Mouse (Mus musculus): ENCODE measurements at regions not wholly inside any gene's neighbourhood (a gene's known extent, or its start where the extent isn't known, plus 50 kb on each side); places are given as distances from the start of the nearest gene placed in this dataset.

DNA sequence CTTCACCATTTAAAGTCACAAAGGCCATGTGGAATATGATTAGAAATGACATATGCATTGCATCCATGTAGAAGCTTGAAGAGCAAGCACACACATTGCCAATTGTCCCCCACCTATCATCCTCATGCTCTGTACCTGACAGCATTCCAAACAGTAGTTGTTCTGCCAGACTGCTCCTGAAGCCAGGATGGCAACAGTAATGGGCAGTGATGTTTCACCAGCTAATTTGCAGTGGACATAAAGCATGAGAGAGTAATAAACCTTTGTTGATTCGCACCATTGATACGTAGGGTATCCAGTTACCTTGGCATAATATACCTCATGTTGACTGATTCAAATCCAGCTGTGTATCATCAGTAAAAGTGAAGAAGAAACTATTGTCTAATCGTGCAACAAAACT, 606.5 kb upstream of the Celf2 start:
- DNase-seq (ENCODE audit: extremely low spot score, low read depth, low spot score) = no peak

DNA sequence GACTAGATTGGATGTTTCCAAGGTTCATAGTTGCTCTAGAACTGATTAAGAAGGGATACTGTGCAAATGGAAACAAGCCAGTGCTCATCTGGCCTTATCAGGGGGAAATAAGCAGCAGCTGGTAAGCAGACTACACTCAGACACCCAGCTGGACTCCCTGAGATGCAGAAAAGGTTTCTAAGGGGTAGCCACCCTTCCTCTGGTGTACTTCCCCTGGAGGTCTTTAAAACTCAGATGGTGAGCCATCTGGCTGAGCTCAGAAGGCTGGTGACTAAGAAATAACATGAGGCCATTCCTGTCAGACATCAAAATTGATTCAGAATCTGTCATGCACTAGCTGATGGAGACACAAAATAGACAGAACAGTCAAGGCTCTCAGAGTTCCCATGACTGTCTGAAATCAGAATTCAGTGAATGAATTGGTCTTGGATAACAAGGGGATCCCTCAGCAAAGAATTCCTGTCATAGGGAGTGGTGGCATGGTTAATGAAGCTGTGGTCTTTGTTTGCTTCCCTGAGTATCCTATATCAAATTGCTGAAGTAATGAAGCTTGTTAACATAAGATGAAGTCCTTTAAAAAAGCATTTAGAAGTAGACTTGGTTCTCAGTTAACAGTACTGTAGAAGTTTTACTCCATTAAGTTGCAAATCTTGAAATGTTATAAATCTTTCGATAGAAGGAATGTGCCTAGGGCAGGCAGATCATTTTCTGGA, 603.2 kb upstream of the Celf2 start:
- no peak for DNase-seq (ENCODE audit: extremely low spot score, low read depth, low spot score)

DNA sequence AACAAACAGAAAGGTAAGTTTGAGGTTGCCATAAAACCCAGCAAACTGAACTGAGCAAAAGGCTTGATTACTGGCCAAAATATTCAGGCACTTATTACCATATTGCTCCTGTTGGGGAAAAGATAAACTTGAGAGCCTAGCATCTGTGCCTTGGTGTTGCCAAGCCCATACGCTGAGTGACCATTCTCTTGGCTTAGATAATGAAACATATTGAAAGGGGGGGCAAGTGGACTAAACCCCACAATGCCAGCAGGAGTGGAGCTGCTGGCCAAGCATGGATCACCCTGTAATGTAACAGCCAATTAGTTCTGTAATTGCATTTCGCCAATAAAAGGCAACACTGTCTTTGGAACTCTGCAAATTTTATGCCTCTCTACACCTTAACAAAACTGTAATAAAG, 584.8 kb upstream of the Celf2 start:
- no peak for DNase-seq (ENCODE audit: extremely low spot score, low read depth, low spot score)

DNA sequence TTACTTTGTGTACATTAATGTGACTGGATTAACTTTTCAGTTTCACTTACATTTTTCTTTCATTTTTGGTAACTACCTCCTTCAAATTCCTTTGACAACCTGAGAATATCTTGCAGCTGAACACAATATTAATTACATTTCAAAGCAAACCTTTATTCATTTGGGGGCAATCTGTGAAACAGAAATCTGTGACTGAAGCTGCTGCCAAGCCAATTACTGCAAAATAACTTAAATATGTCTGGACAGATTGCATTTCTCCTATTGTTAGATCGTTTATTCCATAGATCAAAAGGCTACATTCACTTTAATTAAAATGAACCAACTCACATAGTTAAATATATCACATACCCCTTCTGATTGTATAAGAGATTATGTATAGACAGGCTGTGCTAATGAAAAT, 558.5 kb upstream of the Celf2 start:
- no peak for DNase-seq (ENCODE audit: extremely low spot score, low read depth, low spot score)

DNA sequence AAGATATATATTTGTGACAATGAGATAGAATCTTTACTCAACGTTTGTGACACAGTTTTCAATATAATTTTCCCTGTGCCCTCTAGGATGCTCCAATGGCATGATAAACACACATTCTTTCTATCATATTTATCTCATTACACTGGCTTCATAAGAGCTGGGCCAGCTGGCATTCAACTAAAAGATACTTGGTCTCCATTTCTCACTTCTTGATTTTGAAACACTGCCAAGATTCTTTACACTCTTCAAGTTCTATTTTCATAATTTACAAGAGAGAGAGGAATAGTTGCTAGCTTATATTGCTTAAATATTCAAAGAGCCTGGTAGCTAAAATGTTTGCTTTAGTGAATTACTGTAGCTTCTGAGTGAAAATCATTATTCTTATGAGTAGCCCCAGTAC, 552.3 kb upstream of the Celf2 start:
- DNase-seq (ENCODE audit: extremely low spot score, low read depth, low spot score) = no peak

DNA sequence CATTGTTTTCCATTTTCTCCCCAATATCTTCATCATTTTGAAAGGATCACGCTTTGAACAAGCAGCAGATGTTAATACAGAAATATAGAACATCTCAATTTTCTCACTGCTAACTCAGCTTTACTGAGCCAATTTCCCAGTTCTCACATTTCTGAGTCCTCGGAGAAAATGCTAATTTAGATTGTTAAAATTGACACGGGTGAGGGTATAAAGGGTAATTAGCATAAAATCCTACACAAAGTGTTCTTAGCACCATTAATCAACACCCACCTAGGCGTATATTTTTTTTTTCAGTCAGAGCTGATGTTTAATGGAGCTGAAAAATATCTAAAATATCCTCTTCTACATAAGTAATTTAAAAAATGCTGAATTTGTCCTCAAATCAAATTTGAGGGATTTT, 519.8 kb upstream of the Celf2 start:
- DNase-seq (ENCODE audit: extremely low spot score, low read depth, low spot score) = no peak

DNA sequence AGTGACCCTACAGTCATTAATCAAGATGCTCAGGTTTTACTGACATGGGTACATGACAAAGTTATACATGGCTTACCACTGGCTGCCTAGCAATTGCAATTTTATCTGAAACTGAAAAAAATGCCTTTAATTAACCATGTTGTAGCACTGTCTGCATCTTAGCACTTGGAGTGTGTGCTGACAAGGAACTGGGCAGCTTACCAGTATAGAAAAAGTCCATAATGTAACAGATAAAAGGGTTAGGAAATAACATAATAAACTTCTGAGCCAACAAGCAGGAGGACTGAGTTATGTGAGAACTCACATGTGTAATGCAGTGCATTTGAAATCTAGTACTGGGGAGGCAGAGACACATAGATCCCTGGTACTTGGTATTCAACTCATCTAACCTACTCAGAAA, 518.2 kb upstream of the Celf2 start:
- DNase-seq (ENCODE audit: extremely low spot score, low read depth, low spot score) = no peak

DNA sequence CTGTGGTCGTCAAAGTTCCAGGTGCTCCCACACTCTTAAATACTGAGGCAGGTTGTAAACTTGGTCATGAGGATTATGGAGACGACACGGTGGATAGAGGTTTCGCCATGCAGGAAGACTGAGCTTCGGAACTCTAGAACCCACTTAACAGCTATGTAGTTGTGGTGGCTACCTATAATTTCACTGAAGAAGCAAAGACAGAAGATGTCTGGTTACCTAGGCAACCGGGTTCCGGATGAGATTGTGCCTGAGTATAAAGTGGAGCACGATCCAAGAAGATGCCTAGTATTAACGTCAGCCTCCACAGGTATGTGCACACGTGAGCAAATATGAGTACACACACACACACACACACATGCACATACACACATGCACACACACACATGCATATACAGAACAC, 517.3 kb upstream of the Celf2 start:
- no peak for DNase-seq (ENCODE audit: extremely low spot score, low read depth, low spot score)

DNA sequence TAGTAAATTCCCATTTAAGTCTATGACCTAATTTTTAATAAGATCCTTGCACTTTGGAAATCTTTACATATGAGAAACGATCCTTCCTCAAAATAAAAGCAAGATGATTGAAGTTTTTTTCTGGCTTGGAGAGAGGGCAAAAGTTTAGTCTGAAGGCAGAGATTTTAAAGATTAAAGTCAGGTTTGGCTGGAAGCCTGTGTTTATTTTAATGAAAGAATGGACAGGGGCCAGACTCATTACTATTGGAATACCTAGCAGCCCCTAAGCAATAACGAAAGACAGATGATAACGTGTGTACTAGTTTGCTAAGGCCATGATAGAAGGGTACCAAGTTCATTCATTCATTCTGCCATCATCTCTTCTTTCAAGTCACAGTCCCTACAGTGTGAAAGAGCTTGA, 513.3 kb upstream of the Celf2 start:
- peak; percentile 8 for DNase-seq (ENCODE audit: extremely low spot score, low read depth, low spot score)

DNA sequence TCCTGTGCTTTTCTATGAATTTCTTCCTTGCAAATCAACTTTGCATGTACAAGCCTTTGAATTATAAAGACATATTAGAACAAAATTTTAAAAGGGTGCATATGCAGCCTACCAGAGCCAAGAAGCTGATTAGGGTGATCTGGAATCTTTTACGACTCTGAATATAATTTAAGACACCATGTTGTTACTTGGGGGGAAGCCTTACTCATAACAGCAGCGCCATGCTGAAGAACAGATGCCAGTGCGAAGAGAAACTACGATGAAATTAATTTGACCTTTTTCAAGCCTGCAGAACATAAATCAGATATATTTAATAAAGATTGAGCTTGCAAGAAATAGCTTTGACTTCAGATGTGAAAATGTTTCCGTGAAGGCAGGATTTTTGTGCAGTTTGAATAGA, 512.7 kb upstream of the Celf2 start:
- DNase-seq (ENCODE audit: extremely low spot score, low read depth, low spot score) = peak; percentile 46

DNA sequence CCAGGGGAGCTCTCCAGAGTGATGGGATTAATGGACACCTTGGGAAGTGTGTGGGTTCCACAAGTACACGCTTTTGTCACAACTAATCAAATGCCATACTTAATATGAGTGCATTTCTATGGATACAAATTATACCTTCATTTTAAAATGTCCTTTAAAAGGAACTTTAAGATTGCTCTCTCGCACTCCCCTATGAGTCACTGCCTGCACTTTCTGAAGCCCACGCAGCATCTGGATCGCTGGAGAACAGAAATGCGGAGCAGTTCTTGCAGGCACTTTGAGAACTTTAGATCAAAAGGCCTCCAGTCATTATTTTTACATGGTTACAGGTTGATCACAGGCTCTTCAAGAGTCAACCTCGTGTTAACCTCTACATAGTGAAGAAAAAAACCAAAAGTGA, 503.5 kb upstream of the Celf2 start:
- no peak for DNase-seq (ENCODE audit: extremely low spot score, low read depth, low spot score)

DNA sequence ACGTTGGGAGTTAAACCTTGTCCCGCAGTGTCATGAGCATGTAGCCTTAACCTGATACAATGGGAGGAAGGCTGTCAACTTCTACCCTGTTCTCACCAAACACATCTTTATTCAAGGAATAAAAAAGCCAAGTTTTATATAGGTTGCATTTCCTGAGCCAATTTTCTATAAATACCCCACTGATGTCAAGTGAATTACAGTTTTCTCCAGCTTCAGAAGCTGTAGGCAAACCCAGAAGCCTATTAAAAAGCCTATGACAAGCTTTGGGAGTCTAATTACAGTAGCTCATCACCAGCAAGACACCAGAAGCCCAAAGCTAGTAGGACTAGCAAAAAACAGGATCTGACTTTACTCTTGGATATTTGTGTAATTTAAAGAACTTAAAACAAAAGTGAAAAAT, 490.1 kb upstream of the Celf2 start:
- no peak for DNase-seq (ENCODE audit: extremely low spot score, low read depth, low spot score)

DNA sequence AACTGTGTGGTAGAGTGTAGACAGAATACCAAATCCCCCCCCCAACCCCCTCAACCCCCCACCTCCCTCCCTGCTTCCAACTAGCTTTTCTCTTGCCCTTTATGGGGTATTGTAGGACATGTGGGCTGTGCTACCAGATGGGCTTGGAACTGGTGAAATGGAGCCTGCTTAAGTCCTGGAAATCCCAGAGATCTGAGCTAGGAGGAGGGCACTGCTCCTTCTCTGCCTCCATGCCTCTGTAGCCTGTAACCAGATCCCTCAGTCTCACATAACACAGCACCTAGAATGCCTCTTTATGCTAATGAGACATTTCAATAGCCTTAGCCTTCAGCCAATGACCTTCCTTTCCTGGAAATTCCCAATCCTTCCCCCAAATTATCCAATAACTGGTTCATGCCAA, 465.1 kb upstream of the Celf2 start:
- no peak for DNase-seq (ENCODE audit: extremely low spot score, low read depth, low spot score)

DNA sequence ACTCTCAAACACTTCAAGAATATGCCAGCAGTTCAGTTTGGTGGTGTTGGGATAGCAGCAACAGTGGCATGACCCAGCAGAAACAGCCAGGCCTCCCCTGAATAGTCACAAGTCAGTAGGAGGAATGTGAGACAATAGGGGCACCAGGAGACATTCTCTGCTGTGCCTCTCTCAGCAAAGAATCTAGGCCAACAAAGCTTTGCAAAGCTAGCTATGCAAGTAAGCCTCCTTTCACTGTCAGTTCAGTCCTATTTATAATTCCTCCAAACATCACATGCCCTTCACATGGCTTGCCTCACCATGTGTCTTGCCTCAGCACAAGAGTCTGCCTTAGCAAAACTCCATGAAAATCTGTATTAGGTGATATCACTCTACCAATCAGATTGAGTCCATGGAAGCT, 454.1 kb upstream of the Celf2 start:
- no peak for DNase-seq (ENCODE audit: extremely low spot score, low read depth, low spot score)

DNA sequence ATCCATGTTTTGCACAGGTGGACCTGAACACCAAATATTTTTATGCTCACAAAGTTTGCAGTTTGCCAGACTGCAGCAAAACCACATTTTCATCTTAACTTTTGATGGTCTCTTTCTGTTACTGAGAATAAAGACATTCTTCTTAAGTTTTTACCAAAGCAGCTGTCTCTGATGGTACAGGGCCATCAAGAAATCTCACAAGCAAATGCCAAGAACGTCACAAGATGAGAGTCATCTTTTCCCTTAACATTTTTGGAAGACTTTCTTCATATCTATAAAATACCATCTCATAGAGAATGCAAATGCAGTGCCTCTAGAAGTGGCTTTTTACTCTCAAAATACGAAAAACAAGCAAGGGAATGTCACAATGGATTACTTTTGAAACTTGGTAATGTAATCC, 444.8 kb upstream of the Celf2 start:
- no peak for DNase-seq (ENCODE audit: extremely low spot score, low read depth, low spot score)

DNA sequence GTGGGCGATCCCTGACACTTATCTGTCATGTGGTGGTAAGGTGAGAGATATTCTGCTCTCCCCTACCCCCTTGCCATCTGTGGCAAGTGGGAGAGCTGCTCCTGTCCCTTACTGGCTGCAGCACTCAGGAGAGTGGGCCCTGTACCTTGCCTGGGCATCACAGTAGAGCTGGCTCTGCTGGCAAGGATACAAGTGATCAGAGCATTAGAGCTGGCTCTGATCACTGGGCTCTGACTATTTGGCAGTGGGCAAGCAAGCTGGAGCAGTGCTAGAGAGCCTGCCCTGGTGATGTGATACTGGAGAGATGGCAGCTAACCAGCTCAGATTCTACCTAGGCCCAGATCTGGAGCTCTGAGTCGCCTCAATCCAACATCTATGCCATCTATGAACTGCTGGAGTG, 443.5 kb upstream of the Celf2 start:
- DNase-seq (ENCODE audit: extremely low spot score, low read depth, low spot score) = no peak

DNA sequence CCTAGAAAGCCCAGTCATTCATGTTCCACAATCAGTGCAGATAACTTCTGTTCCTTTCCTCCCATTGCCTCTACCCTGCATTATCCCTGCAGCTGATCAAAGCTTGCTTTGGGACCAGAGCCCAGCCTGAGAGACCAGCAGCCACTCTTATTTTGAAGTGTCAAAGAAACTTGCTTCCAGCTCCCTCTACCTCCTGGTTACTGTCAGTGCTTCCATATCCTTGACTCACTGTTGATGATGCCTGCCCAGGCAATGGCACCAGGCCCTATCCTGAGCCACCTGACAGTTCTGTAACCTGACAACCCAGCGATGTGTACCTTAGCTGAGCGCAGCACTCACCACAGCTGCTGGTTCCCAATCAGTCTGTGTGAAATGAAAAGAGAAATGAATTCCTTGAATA, 435.6 kb upstream of the Celf2 start:
- DNase-seq (ENCODE audit: extremely low spot score, low read depth, low spot score) = no peak

DNA sequence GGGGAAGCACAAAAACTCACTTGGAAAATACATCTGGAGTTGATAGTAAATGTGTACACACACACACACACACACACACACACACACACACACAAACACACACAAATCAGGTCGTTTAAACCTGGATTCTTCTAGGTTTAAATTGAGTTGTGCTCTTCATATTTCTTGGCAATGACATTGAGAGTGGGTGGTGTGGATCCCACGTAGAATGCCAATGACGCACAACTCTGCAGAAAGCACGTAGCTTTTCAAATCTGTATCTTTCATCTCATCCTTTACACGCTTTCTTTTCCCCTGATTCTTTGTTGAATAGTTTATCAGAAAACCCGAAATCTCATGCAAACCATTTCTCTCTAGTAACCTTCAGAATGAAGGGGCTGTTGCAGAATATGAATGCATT, 424.3 kb upstream of the Celf2 start:
- DNase-seq (ENCODE audit: extremely low spot score, low read depth, low spot score) = no peak

DNA sequence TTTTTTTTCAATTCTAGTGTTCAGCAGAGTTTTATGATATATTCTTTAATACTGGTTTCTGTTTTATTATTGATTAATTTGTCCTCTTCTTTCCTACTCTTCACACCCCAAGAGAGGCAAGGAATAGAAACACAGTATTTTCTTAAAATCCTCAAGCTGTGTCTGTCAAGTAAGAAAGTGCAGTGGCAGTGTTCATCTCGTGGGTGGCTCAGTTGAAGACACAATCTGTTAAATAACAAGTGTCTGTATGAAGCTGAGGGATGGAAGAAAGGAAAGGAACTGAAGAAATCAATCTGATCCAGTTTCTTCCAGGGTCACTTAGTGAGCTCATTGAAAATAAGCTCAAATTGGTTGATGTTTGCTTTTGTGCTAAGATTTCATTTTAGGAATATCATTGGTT, 396.9 kb upstream of the Celf2 start:
- no peak for DNase-seq (ENCODE audit: extremely low spot score, low read depth, low spot score)

DNA sequence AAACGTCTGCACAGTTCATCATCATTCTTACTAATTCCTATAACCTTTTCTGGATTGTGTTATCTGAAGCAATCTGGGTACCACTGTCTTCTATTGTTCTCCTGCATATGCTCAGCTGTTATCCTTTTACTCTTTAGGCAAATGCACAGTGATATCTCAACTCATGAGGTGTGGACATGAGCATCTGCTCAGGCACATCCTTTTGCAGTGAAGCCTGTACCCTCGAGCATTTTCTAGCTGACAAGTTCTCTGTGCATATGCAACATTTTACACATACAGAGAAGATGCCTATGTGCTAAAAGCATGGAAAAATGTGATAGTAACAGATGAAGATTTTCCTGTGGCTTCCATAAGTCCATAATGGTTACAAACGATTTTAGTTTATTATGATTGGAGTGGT, 384.4 kb upstream of the Celf2 start:
- no peak for DNase-seq (ENCODE audit: extremely low spot score, low read depth, low spot score)
